Mouse (Mus musculus): ENCODE measurements around the gene Zic3. TPM values are rescaled to one million over a fixed set of nuclear protein-coding genes. Genes with fewer than 3 reads are reported as not detected.

Zic3 gene
- 1 to 10 TPM; 2.8 to 4.0 TPM for total RNA-seq (2021)

DNA sequence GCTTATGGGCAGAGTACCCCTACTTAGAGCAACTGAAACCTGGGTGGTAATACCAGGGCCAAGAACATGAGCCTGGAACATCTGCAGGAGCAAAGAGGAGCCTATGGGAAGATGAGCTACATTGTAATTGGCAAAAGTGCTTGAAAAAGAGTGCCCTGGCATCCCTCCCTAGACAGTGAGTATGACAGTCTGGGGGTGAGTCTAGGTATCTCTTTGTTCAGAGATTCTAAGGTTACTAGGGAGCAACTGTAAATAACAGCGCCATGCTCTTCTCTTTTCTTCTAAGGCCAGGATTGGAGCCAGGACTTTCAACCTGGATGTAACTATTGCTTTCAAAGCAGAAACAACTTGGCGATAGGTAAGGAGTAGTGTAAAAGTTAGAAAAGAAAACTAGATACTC, at the start of gene Zic3:
Gene Zic3 (plus strand): TSS at position 301 of the 400 bp plus-strand sequence.
- DNase-seq (ENCODE audit: extremely low spot score in 1 of 2, low spot score in 1 of 2), result no peak

DNA sequence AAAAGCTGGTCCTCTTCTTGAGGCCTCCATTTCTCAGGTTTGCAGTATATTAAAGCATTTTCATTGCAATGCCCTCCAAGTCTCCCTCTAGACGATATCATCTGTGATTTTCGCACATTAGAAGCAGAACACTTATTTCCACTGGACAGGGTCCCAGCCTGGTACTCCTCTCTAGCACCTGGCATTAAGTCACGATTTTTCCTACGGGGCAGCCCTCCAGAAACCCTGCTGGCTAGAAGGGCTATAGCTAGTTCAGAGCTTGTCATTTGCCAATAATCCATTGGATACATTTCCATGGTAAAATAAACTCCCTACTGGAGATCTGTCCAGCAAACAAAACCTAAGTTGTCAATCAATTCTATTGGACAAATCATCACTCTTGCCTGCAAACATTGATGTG, 40.1 kb upstream of the Zic3 start:
- no peak for DNase-seq (ENCODE audit: extremely low spot score in 1 of 2, low spot score in 1 of 2)

DNA sequence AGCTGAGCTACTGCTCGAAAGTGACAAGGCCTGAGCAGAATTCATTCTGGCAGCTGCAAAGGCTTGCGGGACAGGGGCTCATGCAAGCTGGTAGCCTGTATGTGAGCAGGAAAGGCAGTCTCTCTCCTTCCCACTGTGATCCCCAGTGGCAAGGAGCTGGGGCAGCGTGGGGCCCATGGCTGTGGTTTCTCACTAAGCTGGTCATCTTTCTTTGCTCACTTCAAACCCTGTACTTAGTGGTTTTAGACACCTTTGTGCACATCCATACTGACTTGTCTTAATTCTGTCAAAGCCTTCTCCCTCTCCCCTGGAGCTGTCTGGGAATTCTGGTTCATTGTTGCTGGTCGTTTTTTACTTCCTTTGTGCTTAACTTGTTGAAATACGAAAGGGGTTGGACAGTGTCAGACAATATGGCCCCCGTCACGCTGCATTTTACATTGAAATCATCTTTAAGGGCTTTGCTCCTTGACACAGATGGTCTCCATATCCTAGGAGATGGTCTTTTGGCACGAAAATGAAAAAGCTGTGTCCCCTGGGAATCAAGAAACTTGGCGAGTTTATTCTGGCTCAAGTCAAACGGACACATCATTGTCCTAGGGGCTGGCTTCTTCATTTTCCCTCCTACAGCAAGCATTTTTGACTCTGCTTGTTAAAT, 34.9 kb upstream of the Zic3 start:
- no peak for DNase-seq (ENCODE audit: extremely low spot score in 1 of 2, low spot score in 1 of 2)

DNA sequence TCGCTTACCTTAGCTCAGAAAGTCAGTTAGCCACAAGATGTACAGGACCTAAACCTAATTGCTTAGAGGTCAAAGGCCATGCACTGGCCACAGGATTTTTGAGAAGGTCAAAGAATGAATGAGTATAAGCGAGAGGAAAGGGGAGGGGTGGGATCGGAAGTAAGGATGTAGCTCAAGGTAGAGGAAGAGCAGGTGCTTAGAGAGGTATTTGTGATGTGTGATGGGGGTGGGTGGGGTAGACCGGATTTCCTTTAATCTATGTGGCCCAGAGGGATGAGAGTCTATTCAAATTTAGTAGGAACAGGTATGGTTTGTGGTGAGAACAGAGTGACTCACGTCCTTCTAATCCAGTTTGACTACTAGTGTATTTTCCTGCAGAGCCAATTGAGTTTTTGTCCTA, 9.1 kb upstream of the Zic3 start:
- no peak for DNase-seq (ENCODE audit: extremely low spot score in 1 of 2, low spot score in 1 of 2)

DNA sequence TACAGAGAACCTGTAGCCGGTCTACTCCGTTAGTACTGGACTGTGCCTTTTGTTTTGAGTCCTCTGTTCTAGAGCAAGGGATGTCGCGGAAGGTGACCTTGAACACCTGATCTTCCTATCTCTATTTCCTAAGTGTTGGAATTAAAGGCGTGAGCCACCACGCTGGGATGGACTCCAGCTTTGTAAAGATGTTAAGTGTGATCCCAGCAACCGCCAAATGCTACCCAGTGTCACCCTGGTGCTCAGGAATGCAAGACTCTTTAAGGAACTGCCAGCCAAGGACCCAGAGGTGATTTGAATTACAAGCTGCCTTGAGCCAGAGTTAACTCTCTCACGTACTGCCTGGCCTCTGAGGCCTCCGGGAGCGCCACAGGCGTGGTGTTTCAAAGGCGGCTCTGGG, 8.4 kb upstream of the Zic3 start:
- DNase-seq (ENCODE audit: extremely low spot score in 1 of 2, low spot score in 1 of 2), result no peak

DNA sequence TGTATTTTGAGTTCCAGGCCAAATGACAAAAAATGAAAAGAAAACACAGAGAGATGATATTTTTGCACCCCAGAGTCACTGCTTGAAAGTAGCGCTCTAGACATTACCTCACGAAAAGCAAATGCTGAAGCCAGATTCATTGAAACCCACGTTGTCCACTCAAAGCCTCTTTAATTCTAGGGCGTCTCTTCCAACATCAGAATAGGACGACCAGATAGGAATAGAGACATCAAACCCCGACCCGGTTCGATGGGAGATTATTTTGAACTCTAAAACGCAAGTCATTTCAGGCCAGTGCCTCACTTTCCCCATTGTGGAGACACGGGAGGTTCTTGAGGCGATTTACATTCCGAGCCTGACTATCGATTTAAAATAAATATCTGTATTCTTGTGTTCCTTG, 7.7 kb upstream of the Zic3 start:
- no peak for DNase-seq (ENCODE audit: extremely low spot score in 1 of 2, low spot score in 1 of 2)

DNA sequence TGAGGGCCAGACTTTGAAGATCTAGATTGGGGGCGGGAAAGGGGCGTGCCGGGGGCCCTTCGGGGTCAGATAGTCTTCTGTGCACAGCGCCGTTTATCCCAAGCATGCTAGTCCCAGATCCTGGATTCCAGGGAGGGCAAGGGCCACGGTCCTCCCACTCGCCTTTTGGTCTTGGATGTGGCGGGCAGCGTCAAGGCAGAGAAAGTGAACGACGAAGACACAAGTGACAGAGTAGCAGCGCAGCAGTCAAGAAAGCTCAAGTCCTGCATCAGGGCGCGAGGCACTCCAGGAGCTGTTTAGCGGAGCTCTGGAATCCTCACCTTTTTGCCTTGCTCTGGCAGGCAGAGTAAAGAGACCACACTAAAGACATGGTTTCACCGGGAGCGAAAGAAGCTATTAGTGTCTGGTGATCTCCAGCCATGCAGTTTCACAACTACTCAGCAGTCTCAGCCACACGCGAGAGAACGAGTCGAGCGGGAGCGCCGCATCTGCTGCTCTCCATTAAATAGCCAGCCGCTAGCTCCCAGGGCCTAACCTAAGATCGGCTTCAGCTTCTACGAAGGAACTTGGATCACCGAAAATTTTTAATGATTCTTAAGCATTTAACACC, 7.1 kb upstream of the Zic3 start:
- no peak for DNase-seq (ENCODE audit: extremely low spot score in 1 of 2, low spot score in 1 of 2)

DNA sequence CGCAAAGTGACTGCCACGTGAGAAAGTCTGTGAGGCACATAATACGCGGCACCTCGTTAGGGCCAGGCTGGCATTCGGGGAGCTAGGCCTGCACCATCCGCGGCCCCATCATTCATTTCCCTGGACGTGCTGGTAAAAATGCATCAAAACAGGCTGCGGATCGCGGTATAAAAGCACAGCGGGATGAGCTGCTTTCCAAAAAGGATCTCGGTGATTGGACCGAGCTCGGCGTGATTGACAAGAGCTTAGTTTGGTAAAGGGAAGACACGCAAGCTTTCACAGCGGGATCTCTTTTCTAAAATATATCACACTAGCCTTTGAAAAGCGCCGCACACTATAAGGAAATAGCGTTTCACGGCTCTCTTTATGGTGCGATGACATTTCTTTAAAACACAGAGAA, 3.8 kb upstream of the Zic3 start:
- no peak for DNase-seq (ENCODE audit: extremely low spot score in 1 of 2, low spot score in 1 of 2)

DNA sequence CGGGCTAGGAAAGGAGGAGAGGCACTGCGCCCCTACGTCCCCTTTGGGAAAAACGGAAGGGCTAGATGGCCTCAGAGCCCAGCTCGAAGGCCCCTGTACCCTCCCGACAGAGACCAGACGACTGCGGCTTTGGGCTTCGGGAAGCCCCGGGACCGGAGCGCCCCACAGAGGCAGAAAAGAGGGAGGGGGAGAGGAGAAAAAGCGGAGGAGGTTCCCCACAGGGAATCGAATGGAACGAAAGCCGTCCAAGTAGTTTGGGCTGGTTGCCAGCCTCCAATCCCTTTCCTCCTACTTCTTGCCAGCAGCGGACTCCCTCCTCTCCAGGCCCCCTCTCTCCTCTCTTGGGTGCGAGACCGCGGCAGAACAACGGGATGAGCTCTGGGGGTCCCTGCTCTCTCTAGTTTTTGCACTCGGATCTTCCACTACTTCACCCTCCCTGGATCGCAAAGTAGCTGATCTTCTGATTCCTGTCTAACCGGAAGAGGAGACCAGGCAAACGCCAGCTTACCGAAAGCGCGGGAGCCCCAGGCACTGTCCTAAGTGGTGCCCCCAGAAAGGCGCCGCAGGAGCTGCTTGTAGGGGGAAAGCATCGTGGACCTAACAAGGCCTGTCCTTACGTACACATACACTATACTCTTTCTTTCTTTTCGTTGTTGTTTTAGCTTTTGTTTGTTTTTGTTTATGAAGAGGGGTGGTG, 3.1 kb upstream of the Zic3 start:
- DNase-seq (ENCODE audit: extremely low spot score in 1 of 2, low spot score in 1 of 2), result no peak

DNA sequence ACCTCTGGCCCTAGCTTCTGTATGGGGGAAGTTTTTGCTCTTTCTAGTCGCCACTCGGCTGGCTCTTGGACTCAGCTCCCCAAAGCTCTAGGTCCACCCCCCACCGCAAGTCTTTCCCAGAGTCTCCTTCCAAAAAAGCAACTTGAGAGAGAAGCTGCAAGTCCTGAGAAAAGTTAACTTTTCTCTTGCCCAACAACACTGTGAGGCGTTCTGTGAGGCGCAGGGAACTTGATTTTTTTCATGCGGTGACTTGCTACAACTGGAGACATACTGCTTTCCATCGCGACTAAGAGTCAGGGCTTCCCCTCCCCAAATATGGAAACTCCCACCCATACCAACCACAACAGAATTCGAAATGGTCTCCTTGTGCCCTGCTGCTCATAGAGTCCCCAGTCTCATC, 5.1 kb downstream of the Zic3 start:
- no peak for DNase-seq (ENCODE audit: extremely low spot score in 1 of 2, low spot score in 1 of 2)

DNA sequence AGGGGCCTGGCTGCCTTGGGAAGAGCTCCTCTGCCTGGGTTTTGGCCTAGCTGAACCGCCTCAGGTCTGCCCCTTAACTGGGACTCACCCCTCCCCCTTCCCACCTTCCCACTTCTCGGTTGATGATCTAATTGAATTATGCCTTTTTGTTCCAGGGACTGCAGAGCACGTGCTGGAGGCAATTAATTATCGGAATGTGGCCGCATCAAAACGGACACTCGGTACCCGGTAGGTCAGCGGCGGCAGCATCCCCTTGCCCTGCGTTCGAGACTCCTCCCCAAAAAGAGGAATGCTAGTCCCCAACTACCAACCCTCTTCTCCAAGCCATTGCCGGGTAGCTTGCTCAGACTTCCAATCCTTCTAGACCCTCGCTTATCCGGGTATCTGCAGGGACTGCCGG, 5.6 kb downstream of the Zic3 start:
- no peak for DNase-seq (ENCODE audit: extremely low spot score in 1 of 2, low spot score in 1 of 2)

DNA sequence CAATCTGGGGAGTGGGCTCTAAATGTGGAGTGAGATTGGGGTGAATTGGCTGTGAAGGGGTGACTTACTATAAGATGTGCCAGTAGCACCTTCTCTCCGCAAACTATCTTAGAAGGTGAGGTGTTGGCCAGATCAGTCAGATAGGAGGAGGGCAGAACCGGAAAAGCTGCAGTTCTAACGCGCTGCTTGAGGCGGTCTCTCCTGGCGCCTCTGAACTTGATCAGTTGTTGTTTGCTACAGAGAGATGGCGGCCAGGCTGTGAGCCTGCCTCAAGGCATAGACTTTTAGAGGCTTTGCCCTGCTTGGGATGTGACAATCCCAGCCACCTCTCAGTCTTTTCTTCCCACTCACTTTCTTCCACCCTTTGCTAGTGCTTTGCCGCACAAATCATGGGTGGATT, 6.4 kb downstream of the Zic3 start:
- DNase-seq (ENCODE audit: extremely low spot score in 1 of 2, low spot score in 1 of 2), result no peak

DNA sequence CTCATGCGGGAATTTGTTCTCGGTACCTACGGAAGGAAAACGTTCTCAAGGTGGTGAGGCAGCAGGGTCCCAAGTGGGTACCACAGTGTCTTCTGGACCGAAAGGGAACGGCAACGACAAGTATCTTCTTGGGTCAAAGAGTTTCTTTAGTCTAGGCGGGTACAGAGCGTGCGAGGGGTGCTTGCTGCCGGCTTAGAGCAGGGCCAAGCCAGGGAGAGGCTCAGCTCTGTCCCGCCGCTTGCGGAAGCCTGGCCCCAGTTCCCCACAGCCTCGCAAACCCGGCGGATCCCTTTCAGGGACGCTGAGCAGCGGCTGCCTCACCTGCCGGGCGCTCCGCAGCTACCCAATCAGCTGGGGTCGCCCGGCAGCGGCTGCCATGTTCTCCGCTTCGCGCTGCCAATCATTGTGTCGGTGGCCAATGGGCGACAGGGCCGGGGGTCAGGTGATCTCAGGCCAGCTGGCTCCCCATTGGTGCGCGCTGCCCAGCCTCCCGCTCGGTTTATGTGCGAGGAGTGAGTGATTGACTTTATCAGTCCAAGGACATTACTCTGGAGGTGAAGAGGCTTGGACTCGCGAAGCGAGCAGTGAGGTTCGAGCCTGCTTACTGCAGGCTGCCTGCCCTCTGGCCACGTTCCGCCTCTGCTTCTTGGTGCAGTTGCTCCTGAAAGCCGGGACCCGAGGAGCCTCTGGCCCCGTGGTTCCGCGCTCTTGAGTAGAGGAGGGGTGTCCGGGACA, 7.8 kb downstream of the Zic3 start:
- no peak for DNase-seq (ENCODE audit: extremely low spot score in 1 of 2, low spot score in 1 of 2)

DNA sequence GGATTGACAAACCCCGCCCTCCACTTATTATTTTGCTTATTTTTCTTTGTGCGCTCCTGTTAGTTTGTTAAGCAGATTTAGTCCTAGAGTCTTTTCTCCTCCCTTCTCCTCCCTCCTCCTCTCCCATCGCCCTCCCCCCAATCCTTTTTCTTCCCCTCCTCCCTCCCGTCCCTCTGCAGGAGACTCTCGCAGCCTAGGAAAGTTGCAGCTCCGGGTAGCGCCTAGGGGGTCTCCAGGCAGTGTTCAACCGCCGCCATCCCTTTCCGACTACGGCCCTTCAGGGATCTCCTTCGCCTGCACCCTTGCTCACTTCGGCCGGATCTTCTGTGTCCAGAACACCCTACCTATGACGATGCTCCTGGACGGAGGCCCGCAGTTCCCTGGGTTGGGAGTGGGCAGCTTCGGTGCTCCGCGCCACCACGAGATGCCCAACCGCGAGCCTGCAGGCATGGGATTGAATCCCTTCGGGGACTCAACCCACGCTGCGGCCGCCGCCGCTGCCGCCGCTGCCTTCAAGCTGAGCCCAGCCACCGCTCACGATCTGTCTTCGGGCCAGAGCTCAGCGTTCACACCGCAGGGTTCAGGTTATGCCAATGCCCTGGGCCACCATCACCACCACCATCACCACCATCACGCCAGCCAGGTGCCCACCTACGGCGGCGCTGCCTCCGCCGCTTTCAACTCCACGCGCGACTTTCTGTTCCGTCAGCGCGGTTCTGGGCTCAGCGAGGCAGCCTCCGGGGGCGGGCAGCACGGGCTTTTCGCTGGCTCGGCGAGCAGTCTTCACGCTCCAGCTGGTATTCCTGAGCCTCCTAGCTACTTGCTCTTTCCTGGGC, 8.6 kb downstream of the Zic3 start:
- no peak for DNase-seq (ENCODE audit: extremely low spot score in 1 of 2, low spot score in 1 of 2)

DNA sequence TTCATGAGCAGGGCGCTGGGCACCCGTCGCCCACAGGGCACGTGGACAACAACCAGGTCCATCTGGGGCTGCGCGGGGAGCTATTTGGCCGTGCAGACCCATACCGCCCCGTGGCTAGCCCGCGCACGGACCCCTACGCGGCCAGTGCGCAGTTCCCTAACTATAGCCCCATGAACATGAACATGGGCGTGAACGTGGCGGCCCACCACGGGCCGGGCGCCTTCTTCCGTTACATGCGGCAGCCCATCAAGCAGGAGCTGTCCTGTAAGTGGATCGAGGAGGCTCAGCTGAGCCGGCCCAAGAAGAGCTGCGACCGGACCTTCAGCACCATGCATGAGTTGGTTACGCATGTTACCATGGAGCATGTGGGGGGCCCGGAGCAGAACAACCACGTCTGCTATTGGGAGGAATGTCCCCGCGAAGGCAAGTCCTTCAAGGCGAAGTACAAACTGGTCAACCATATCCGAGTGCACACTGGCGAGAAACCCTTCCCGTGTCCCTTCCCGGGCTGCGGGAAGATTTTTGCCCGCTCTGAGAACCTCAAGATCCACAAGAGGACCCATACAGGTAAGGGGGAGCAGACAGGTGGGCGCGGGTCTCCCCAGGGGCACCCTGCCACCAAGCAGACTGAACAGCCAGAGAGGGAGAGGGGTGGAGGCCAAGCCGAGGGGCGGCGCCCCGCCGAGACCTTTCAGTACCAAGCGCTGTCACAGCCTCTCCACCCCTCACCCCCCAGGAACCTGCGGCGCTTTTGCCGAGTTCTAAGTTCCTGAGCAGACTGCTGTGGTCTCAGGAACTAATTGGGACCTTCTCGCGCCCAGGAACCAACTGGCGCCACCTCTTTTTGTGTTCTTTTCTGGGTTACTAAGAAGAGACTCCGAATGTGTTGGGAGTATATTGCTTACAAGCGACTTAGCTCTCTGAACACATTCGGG, 9.4 kb downstream of the Zic3 start:
- no peak for DNase-seq (ENCODE audit: extremely low spot score in 1 of 2, low spot score in 1 of 2)

DNA sequence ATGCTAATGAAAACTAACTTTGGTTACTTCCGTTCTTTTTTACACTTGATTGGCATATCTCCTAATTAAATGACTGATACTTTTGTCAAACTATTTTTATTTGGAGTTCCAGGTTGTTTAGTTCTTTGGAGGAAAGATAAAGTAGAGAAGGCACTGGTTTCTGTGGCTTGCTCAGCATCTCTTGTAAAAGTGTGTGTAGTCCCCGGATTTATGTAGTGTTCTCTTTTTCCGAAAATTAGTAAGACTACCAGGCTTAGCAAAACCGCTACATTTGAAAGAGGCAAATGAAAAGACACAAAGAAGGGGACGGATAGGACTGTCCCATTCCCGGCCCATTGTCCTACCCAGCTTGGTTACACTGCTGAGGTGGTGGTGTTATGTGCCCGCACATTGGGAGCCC, 10.1 kb downstream of the Zic3 start:
- DNase-seq (ENCODE audit: extremely low spot score in 1 of 2, low spot score in 1 of 2), result no peak

DNA sequence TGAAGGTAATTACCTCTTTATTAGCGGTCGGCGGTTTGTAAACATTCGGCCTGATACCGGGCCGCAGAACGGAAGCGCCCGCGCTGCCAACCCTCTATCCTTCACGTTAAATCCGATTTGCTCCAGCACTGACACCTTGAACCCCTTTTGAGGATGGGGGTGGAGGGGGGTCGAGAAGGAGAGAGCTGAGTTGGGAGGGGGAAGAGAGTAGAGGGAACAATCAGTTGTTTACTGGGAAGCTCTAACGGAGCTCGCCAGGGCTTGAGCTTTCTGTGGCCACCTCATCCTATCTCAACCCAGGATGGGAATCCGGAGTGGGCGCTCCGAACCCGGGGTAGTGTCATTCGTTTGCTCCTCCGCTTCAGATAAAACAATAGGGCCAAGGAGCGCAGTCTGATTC, 11.0 kb downstream of the Zic3 start:
- no peak for DNase-seq (ENCODE audit: extremely low spot score in 1 of 2, low spot score in 1 of 2)

DNA sequence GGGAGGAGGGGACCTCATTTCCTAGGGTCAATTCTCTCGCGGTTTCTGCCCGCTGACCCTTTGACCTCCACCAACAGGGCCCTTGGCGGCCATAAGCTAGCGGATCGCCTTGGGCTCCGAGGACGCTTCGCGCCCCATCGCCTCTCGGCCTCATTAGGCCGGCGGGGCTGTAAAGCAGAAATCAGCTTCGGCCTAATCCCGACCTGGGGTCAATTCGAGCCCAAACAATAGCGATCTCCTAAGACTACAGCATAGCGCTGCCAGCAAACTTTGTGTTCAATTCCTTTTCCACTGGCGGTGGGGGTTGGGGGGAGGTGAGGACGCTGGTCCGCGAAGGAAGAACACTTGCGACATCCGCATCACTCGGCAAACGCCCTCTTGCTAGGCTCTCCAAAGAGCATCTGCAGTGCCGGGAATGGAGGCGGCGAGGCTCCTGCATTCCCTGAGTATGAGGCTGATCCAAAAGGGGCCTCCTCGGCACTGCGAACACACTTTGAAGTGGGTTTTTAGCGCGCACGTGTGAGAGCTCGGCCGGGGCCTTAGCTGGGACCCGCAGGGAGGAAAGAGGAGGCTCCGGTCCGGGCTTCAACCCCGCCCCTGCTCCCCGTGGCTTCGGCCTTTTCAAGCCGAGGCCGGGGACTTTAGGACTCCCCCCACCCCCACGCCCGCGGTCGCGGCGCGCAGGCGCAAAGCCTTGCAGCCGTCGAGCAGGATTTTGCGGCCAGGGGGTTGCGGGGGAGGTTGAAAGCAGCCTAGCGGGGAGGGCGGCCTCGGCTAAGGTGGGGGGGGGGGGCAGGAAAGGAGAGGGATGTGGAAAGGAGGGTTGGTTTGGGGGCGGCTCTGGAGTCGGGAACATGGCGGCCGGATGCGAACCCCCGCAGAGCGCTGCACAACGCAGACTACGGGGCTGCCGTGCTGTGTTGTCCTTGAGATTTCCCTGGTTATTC, 15.8 kb downstream of the Zic3 start:
- DNase-seq (ENCODE audit: extremely low spot score in 1 of 2, low spot score in 1 of 2), result no peak

All from layer of hippocampus, postnatal 25 days (tissue).